Mouse (Mus musculus) forebrain, embryonic 15.5 days (tissue): Measurements from ENCODE around the gene Arid3b. TPM values are rescaled to one million over a fixed set of nuclear protein-coding genes. Genes with fewer than 3 reads are reported as not detected.
A peak's percentile ranks its signal among the peaks of the same experiment; 100 is the strongest.

Source experiments
- ATAC-seq: fragments of 200-750 bp; cut with Nextera tagmentation; replicated peaks from 2 replicates; pipeline ENCODE4 v1.8.0; 2017; ENCODE audit warnings: mild to moderate bottlenecking, moderate TSS enrichment, moderate library complexity
- H3K27ac ChIP-seq: fragments of 300-500 bp; sonication (generic); replicated peaks from 2 replicates; pipeline ENCODE4 v1.5.1; 2015; ENCODE audit warnings: mild to moderate bottlenecking, inconsistent platforms
- H3K27me3 ChIP-seq: fragments of 300-500 bp; sonication (generic); 2 replicates; pipeline ENCODE4 v1.6.1; 2015; ENCODE audit warnings: inconsistent platforms
- H3K36me3 ChIP-seq: fragments of 300-500 bp; sonication (generic); 2 replicates; pipeline ENCODE4 v1.6.1; 2015; ENCODE audit warnings: mild to moderate bottlenecking, inconsistent platforms
- H3K4me1 ChIP-seq: fragments of 300-500 bp; sonication (generic); 2 replicates; pipeline ENCODE4 v1.6.1; 2015; ENCODE audit warnings: inconsistent platforms
- H3K4me2 ChIP-seq: fragments of 300-500 bp; sonication (generic); replicated peaks from 2 replicates; pipeline ENCODE4 v1.6.1; 2015; ENCODE audit warnings: mild to moderate bottlenecking, inconsistent platforms
- H3K4me3 ChIP-seq: fragments of 300-500 bp; sonication (generic); 2 replicates; pipeline ENCODE4 v1.5.1; 2015; ENCODE audit warnings: mild to moderate bottlenecking, inconsistent platforms
- H3K9ac ChIP-seq: fragments of 300-500 bp; sonication (generic); replicated peaks from 2 replicates; pipeline ENCODE4 v1.6.1; 2015; ENCODE audit warnings: mild to moderate bottlenecking, inconsistent platforms
- H3K9me3 ChIP-seq: fragments of 300-500 bp; sonication (generic); 2 replicates; pipeline ENCODE4 v1.6.1; 2016; ENCODE audit warnings: inconsistent platforms
- WGBS: fragments of 180-500 bp; shearing (Covaris S2); methylation state at CpG from one replicate; pipeline ENCODE4 v1.1.7; 2015; ENCODE audit warnings: mixed read lengths; 5-methylcytosine and 5-hydroxymethylcytosine counted together
- polyA plus RNA-seq: library from polyadenylated mRNA; unstranded; fragments of >200 nt; fragmentation: Nextera tagmentation; extraction: Ambion mirVana; gene quantifications from 2 replicates; pipeline ENCODE4 v1.2.1, GENCODE M21; 2015

Arid3b gene
- polyA plus RNA-seq, 1 experiment from 2014 or later, result 8.0 TPM

- H3K27ac ChIP-seq, result no peak overlapping the region
- no peak overlapping the region for H3K4me3 ChIP-seq
- H3K36me3 ChIP-seq, result no peaks in the 10 kb centered on the region
- H3K9me3 ChIP-seq, result no peaks in the 10 kb centered on the region
- no peak overlapping the region for H3K9ac ChIP-seq
- no peak for ATAC-seq
- 0 out of 2 replicates have a peak, but pooled peaks cover 12% of the 10 kb centered on the region for H3K4me1 ChIP-seq
- H3K4me2 ChIP-seq, result no peak overlapping the region
- 80% methylated on average over 13 of the region's 13 CpGs for WGBS
- H3K27me3 ChIP-seq, result no peaks in the 10 kb centered on the region
These were observed 13.8 kb downstream of the Arid3b start for GRCm38 (mm10) chr9:57822812-57823211.

GRCm38 (mm10) chr9:57820186-57821080 is 16.2 kb downstream of the Arid3b start:
- WGBS, result 34% methylated on average over 16 of the region's 16 CpGs
- H3K4me3 ChIP-seq, result no peak overlapping the region

GRCm38 (mm10) chr9:57817220-57817667 is 19.3 kb downstream of the Arid3b start:
- H3K9ac ChIP-seq, result no peak overlapping the region
- no peak overlapping the region for H3K4me2 ChIP-seq
- WGBS, result 13% methylated on average over 6 of the region's 6 CpGs
- H3K4me1 ChIP-seq, result peaks cover 47% of the 10 kb centered on the region
- no peaks in the 10 kb centered on the region for H3K27me3 ChIP-seq
- no peaks in the 10 kb centered on the region for H3K9me3 ChIP-seq
- no peak overlapping the region for H3K27ac ChIP-seq
- ATAC-seq, result no peak
- no peak overlapping the region for H3K4me3 ChIP-seq
- H3K36me3 ChIP-seq, result no peaks in the 10 kb centered on the region

More at GRCm38 (mm10) chr9:57820186-57821080, 16.2 kb downstream of the Arid3b start:
- Histone ChIP-seq H3K4me1 (peaks cover 23% of the 10 kb centered on the region; the same call in 1 of the 2 replicates), H3K9me3 (no peaks in the 10 kb centered on the region), H3K4me2 (no peak overlapping the region), H3K36me3 (no peaks in the 10 kb centered on the region), H3K27me3 (no peaks in the 10 kb centered on the region), H3K9ac (no peak overlapping the region), H3K27ac (no peak overlapping the region)
- ATAC-seq, result no peak

- no peaks in the 10 kb centered on the region for H3K9me3 ChIP-seq
These were observed 21.7 kb downstream of the Arid3b start for GRCm38 (mm10) chr9:57814866-57815265.

GRCm38 (mm10) chr9:57814014-57814413 is 22.6 kb downstream of the Arid3b start:
- H3K27me3 ChIP-seq, result no peaks in the 10 kb centered on the region
- peak overlapping the region; percentile 49; the same call in 1 of the 2 replicates for H3K27ac ChIP-seq
- WGBS, result 27% methylated on average over 1 of the region's 1 CpGs
- H3K4me3 ChIP-seq, result no peak overlapping the region
- peaks cover 70% of the 10 kb centered on the region for H3K4me1 ChIP-seq
- H3K9me3 ChIP-seq, result no peaks in the 10 kb centered on the region
- no peak overlapping the region for H3K9ac ChIP-seq
- ATAC-seq, result no peak
- no peaks in the 10 kb centered on the region for H3K36me3 ChIP-seq
- no peak overlapping the region for H3K4me2 ChIP-seq

More at GRCm38 (mm10) chr9:57814866-57815265, 21.7 kb downstream of the Arid3b start:
- Histone ChIP-seq H3K27ac (no peak overlapping the region), H3K4me3 (no peak overlapping the region), H3K4me1 (peaks cover 61% of the 10 kb centered on the region), H3K4me2 (no peak overlapping the region), H3K36me3 (no peaks in the 10 kb centered on the region), H3K9ac (no peak overlapping the region), H3K27me3 (no peaks in the 10 kb centered on the region)
- WGBS, result 41% methylated on average over 3 of the region's 3 CpGs
- ATAC-seq, result no peak

GRCm38 (mm10) chr9:57811793-57812733 is 24.5 kb downstream of the Arid3b start:
- H3K9ac ChIP-seq, result no peak overlapping the region
- no peak overlapping the region for H3K4me3 ChIP-seq
- H3K36me3 ChIP-seq, result no peaks in the 10 kb centered on the region
- peaks cover 69% of the 10 kb centered on the region for H3K4me1 ChIP-seq
- H3K27me3 ChIP-seq, result no peaks in the 10 kb centered on the region
- no peaks in the 10 kb centered on the region for H3K9me3 ChIP-seq
- WGBS, result 24% methylated on average over 8 of the region's 8 CpGs
- H3K27ac ChIP-seq, result peak overlapping the region; percentile 27
- no peak overlapping the region for H3K4me2 ChIP-seq
- no peak for ATAC-seq

GRCm38 (mm10) chr9:57810691-57811090 is 25.9 kb downstream of the Arid3b start:
- H3K27me3 ChIP-seq, result no peaks in the 10 kb centered on the region
- no peak overlapping the region for H3K9ac ChIP-seq
- ATAC-seq, result no peak
- 83% methylated on average over 3 of the region's 3 CpGs for WGBS
- no peak overlapping the region for H3K4me3 ChIP-seq
- H3K4me2 ChIP-seq, result no peak overlapping the region
- no peak overlapping the region for H3K27ac ChIP-seq
- no peaks in the 10 kb centered on the region for H3K9me3 ChIP-seq
- peaks cover 66% of the 10 kb centered on the region for H3K4me1 ChIP-seq
- no peaks in the 10 kb centered on the region for H3K36me3 ChIP-seq

- 10% methylated on average over 5 of the region's 5 CpGs for WGBS
- peaks cover 59% of the 10 kb centered on the region for H3K4me1 ChIP-seq
- H3K36me3 ChIP-seq, result no peaks in the 10 kb centered on the region
- no peak overlapping the region for H3K4me2 ChIP-seq
- peak; percentile 62 for ATAC-seq
- H3K27ac ChIP-seq, result peak overlapping the region; percentile 38
- H3K27me3 ChIP-seq, result no peaks in the 10 kb centered on the region
- no peak overlapping the region for H3K9ac ChIP-seq
- H3K4me3 ChIP-seq, result no peak overlapping the region
- H3K9me3 ChIP-seq, result no peaks in the 10 kb centered on the region
These were observed 27.8 kb downstream of the Arid3b start for GRCm38 (mm10) chr9:57808771-57809310.

GRCm38 (mm10) chr9:57807174-57807651 is 29.4 kb downstream of the Arid3b start:
- H3K4me3 ChIP-seq, result no peak overlapping the region
- 61% methylated on average over 4 of the region's 4 CpGs for WGBS
- H3K9ac ChIP-seq, result no peak overlapping the region
- no peak overlapping the region for H3K27ac ChIP-seq
- H3K9me3 ChIP-seq, result no peaks in the 10 kb centered on the region
- no peak overlapping the region for H3K4me2 ChIP-seq
- H3K27me3 ChIP-seq, result no peaks in the 10 kb centered on the region
- no peaks in the 10 kb centered on the region for H3K36me3 ChIP-seq
- H3K4me1 ChIP-seq, result peaks cover 48% of the 10 kb centered on the region
- no peak for ATAC-seq

GRCm38 (mm10) chr9:57806066-57806481 is 30.5 kb downstream of the Arid3b start:
- Histone ChIP-seq H3K27me3 (no peaks in the 10 kb centered on the region), H3K4me2 (no peak overlapping the region), H3K4me3 (no peak overlapping the region), H3K4me1 (peaks cover 37% of the 10 kb centered on the region), H3K36me3 (no peaks in the 10 kb centered on the region), H3K9me3 (no peaks in the 10 kb centered on the region), H3K27ac (no peak overlapping the region), H3K9ac (no peak overlapping the region)
- WGBS, result 60% methylated on average over 1 of the region's 1 CpGs
- ATAC-seq, result no peak

- H3K36me3 ChIP-seq, result no peaks in the 10 kb centered on the region
- no peaks in the 10 kb centered on the region for H3K9me3 ChIP-seq
- H3K9ac ChIP-seq, result no peak overlapping the region
- no peak overlapping the region for H3K4me3 ChIP-seq
- WGBS, result 86% methylated on average over 10 of the region's 10 CpGs
- no peak for ATAC-seq
- H3K27ac ChIP-seq, result no peak overlapping the region
- no peak overlapping the region for H3K4me2 ChIP-seq
- H3K27me3 ChIP-seq, result no peaks in the 10 kb centered on the region
- peaks cover 33% of the 10 kb centered on the region for H3K4me1 ChIP-seq
These were observed 31.4 kb downstream of the Arid3b start for GRCm38 (mm10) chr9:57805087-57805737.
